Mouse (Mus musculus) liver, embryonic 13.5 days (tissue): Measurements from ENCODE around the gene Unc5b. TPM values are rescaled to one million over a fixed set of nuclear protein-coding genes. Genes with fewer than 3 reads are reported as not detected.
"Not testable (repeated sequence)": the region's sequence is repeated elsewhere in the genome, so short reads cannot be mapped to it uniquely, and the experiment has no call there.

ENCODE experiments used
- ATAC-seq: fragments of 200-750 bp; cut with Nextera tagmentation; 2 replicates; pipeline ENCODE4 v1.8.0; 2017; ENCODE audit warnings: low read depth, mild to moderate bottlenecking, moderate number of reproducible peaks, moderate library complexity
- DNase-seq: peaks from one replicate; pipeline ENCODE4 v3.0.0; 2022
- H3K27ac ChIP-seq: fragments of 300-500 bp; sonication (generic); 2 replicates; pipeline ENCODE4 v1.5.1; 2015; ENCODE audit warnings: moderate library complexity, mild to moderate bottlenecking, inconsistent platforms
- H3K27me3 ChIP-seq: fragments of 300-500 bp; sonication (generic); 2 replicates; pipeline ENCODE4 v1.6.1; 2015; ENCODE audit warnings: mild to moderate bottlenecking, inconsistent platforms
- H3K36me3 ChIP-seq: fragments of 300-500 bp; sonication (generic); 2 replicates; pipeline ENCODE4 v1.6.1; 2015; ENCODE audit warnings: mild to moderate bottlenecking, inconsistent platforms
- H3K4me1 ChIP-seq: fragments of 300-500 bp; sonication (generic); replicated peaks from 2 replicates; pipeline ENCODE4 v1.6.1; 2015; ENCODE audit warnings: inconsistent platforms
- H3K4me2 ChIP-seq: fragments of 300-500 bp; sonication (generic); 2 replicates; pipeline ENCODE4 v1.6.1; 2015; ENCODE audit warnings: inconsistent platforms, mild to moderate bottlenecking, moderate library complexity
- H3K4me3 ChIP-seq: fragments of 300-500 bp; sonication (generic); replicated peaks from 2 replicates; pipeline ENCODE4 v1.5.1; 2015; ENCODE audit warnings: mild to moderate bottlenecking, inconsistent platforms
- H3K9ac ChIP-seq: fragments of 300-500 bp; sonication (generic); 2 replicates; pipeline ENCODE4 v1.6.1; 2015; ENCODE audit warnings: mild to moderate bottlenecking, inconsistent platforms
- H3K9me3 ChIP-seq: fragments of 300-500 bp; sonication (generic); replicated peaks from 2 replicates; pipeline ENCODE4 v1.6.1; 2016; ENCODE audit warnings: inconsistent platforms
- WGBS: fragments of 180-500 bp; shearing (Covaris S2); methylation state at CpG from one replicate; pipeline ENCODE4 v1.1.7; 2015; ENCODE audit not compliant: insufficient replicate concordance; 5-methylcytosine and 5-hydroxymethylcytosine counted together
- polyA plus RNA-seq: library from polyadenylated mRNA; unstranded; fragments of >200 nt; fragmentation: Nextera tagmentation; extraction: Ambion mirVana; gene quantifications from 2 replicates; pipeline ENCODE4 v1.2.1, GENCODE M21; 2015

The Unc5b gene
- 0.45 and 0.52 TPM in 2 replicates for polyA plus RNA-seq

GRCm38 (mm10) chr10:60831379-60831778 lies at the start of gene Unc5b:
Gene Unc5b, minus strand, starts transcription at chr10:60831581.
- under 1% methylated on average over 53 of the region's 53 CpGs for WGBS
- peaks cover 87% of the 10 kb centered on the region for H3K27me3 ChIP-seq
- no peaks in the 10 kb centered on the region for H3K36me3 ChIP-seq
- peaks cover 25% of the 10 kb centered on the region for H3K4me1 ChIP-seq
- H3K9me3 ChIP-seq = no peaks in the 10 kb centered on the region
- H3K4me2 ChIP-seq = peak within 1 kb of the TSS; percentile 68
- H3K27ac ChIP-seq = no peak within 1 kb of the TSS
- DNase-seq = peak; percentile 33
- ATAC-seq = peak; percentile 81
- H3K9ac ChIP-seq = peak within 1 kb of the TSS; percentile 47
- peak within 1 kb of the TSS; percentile 57 for H3K4me3 ChIP-seq

GRCm38 (mm10) chr10:60879817-60880216 lies 48.4 kb upstream of the Unc5b start:
- 66% methylated on average over 4 of the region's 4 CpGs for WGBS
- no peaks in the 10 kb centered on the region for H3K4me1 ChIP-seq
- no peak overlapping the region for H3K9ac ChIP-seq
- H3K4me2 ChIP-seq = no peak overlapping the region
- no peaks in the 10 kb centered on the region for H3K27me3 ChIP-seq
- H3K4me3 ChIP-seq = no peak overlapping the region
- no peaks in the 10 kb centered on the region for H3K9me3 ChIP-seq
- H3K36me3 ChIP-seq = no peaks in the 10 kb centered on the region
- ATAC-seq (no peak), DNase-seq (no peak)
- no peak overlapping the region for H3K27ac ChIP-seq

- DNase-seq = no peak
- Histone ChIP-seq H3K27ac (no peak overlapping the region), H3K4me1 (no peaks in the 10 kb centered on the region), H3K9me3 (no peaks in the 10 kb centered on the region; the same call in 1 of the 2 replicates), H3K27me3 (no peaks in the 10 kb centered on the region), H3K9ac (no peak overlapping the region), H3K4me3 (no peak overlapping the region), H3K4me2 (no peak overlapping the region), H3K36me3 (no peaks in the 10 kb centered on the region)
- ATAC-seq = no peak
- 62% methylated on average over 5 of the region's 5 CpGs for WGBS
Measured at GRCm38 (mm10) chr10:60877075-60877474, 45.7 kb upstream of the Unc5b start.

- Histone ChIP-seq H3K9me3 (no peaks in the 10 kb centered on the region; the same call in 1 of the 2 replicates), H3K4me1 (no peaks in the 10 kb centered on the region), H3K9ac (no peak overlapping the region), H3K4me3 (no peak overlapping the region), H3K27ac (no peak overlapping the region), H3K36me3 (no peaks in the 10 kb centered on the region), H3K27me3 (no peaks in the 10 kb centered on the region), H3K4me2 (no peak overlapping the region)
- WGBS = 68% methylated on average over 1 of the region's 1 CpGs
- no peak for ATAC-seq
- no peak for DNase-seq
Measured at GRCm38 (mm10) chr10:60875011-60875410, 43.6 kb upstream of the Unc5b start.

- no peaks in the 10 kb centered on the region for H3K27me3 ChIP-seq
- no peak for DNase-seq
Measured at GRCm38 (mm10) chr10:60863318-60863717, 31.9 kb upstream of the Unc5b start.

GRCm38 (mm10) chr10:60862477-60863293 lies 31.3 kb upstream of the Unc5b start:
- H3K9ac ChIP-seq = no peak overlapping the region

More at GRCm38 (mm10) chr10:60863318-60863717, 31.9 kb upstream of the Unc5b start:
- Histone ChIP-seq H3K27ac (no peak overlapping the region), H3K9ac (no peak overlapping the region), H3K4me2 (no peak overlapping the region), H3K36me3 (no peaks in the 10 kb centered on the region), H3K9me3 (no peaks in the 10 kb centered on the region), H3K4me3 (no peak overlapping the region), H3K4me1 (no peaks in the 10 kb centered on the region)
- no peak for ATAC-seq
- WGBS = 63% methylated on average over 6 of the region's 6 CpGs

GRCm38 (mm10) chr10:60845271-60845670 lies 13.9 kb upstream of the Unc5b start:
- not testable (repeated sequence) for ATAC-seq, H3K27ac ChIP-seq, DNase-seq, H3K9ac ChIP-seq, H3K4me1 ChIP-seq, H3K4me3 ChIP-seq, H3K27me3 ChIP-seq, H3K36me3 ChIP-seq, H3K9me3 ChIP-seq, H3K4me2 ChIP-seq

More at GRCm38 (mm10) chr10:60862477-60863293, 31.3 kb upstream of the Unc5b start:
- no peaks in the 10 kb centered on the region for H3K9me3 ChIP-seq
- no peaks in the 10 kb centered on the region for H3K4me1 ChIP-seq
- H3K27ac ChIP-seq = no peak overlapping the region
- DNase-seq (no peak), ATAC-seq (no peak)
- no peak overlapping the region for H3K4me3 ChIP-seq
- H3K36me3 ChIP-seq = no peaks in the 10 kb centered on the region
- no peak overlapping the region for H3K4me2 ChIP-seq
- no peaks in the 10 kb centered on the region for H3K27me3 ChIP-seq
- WGBS = 55% methylated on average over 25 of the region's 25 CpGs

GRCm38 (mm10) chr10:60838816-60839215 lies 7.4 kb upstream of the Unc5b start:
- Histone ChIP-seq H3K4me3 (no peak overlapping the region), H3K9me3 (no peaks in the 10 kb centered on the region), H3K4me1 (no peaks in the 10 kb centered on the region), H3K9ac (no peak overlapping the region), H3K27ac (no peak overlapping the region), H3K4me2 (no peak overlapping the region), H3K36me3 (no peaks in the 10 kb centered on the region), H3K27me3 (peaks cover 12% of the 10 kb centered on the region)
- DNase-seq (no peak), ATAC-seq (no peak)
- 63% methylated on average over 19 of the region's 19 CpGs for WGBS

- Histone ChIP-seq H3K36me3 (no peaks in the 10 kb centered on the region), H3K4me2 (no peak overlapping the region), H3K4me3 (no peak overlapping the region), H3K9ac (no peak overlapping the region), H3K4me1 (peaks cover 22% of the 10 kb centered on the region), H3K27me3 (peaks cover 51% of the 10 kb centered on the region), H3K27ac (no peak overlapping the region), H3K9me3 (no peaks in the 10 kb centered on the region)
- 4% methylated on average over 13 of the region's 13 CpGs for WGBS
- DNase-seq (peak; percentile 30), ATAC-seq (no peak)
Measured at GRCm38 (mm10) chr10:60834949-60835348, 3.6 kb upstream of the Unc5b start.

GRCm38 (mm10) chr10:60832664-60833173 lies 1.3 kb upstream of the Unc5b start:
- no peak overlapping the region for H3K4me3 ChIP-seq
- no peaks in the 10 kb centered on the region for H3K36me3 ChIP-seq
- DNase-seq = no peak
- no peak overlapping the region for H3K9ac ChIP-seq
- H3K4me1 ChIP-seq = peaks cover 22% of the 10 kb centered on the region
- H3K9me3 ChIP-seq = no peaks in the 10 kb centered on the region
- no peak overlapping the region for H3K4me2 ChIP-seq
- ATAC-seq = no peak
- peaks cover 73% of the 10 kb centered on the region for H3K27me3 ChIP-seq
- WGBS = 56% methylated on average over 12 of the region's 12 CpGs
- H3K27ac ChIP-seq = no peak overlapping the region

- peak overlapping the region; percentile 47 for H3K9ac ChIP-seq
- H3K9me3 ChIP-seq = no peaks in the 10 kb centered on the region
- WGBS = 1% methylated on average over 78 of the region's 78 CpGs
- DNase-seq = no peak
- H3K4me3 ChIP-seq = peak overlapping the region; percentile 57
- peaks cover 93% of the 10 kb centered on the region for H3K27me3 ChIP-seq
- peak overlapping the region; percentile 68 for H3K4me2 ChIP-seq
- no peaks in the 10 kb centered on the region for H3K36me3 ChIP-seq
- no peak for ATAC-seq
- H3K4me1 ChIP-seq = peaks cover 25% of the 10 kb centered on the region
- no peak overlapping the region for H3K27ac ChIP-seq
Measured at GRCm38 (mm10) chr10:60830556-60831350, 628 bp downstream of the Unc5b start.
